Mouse (Mus musculus) hindbrain, embryonic 11.5 days (tissue): ENCODE data around the gene Tox3. TPM values are rescaled to one million over a fixed set of nuclear protein-coding genes. Genes with fewer than 3 reads are reported as not detected.

Source experiments
- ATAC-seq: fragments of 200-750 bp; cut with Nextera tagmentation; 2 replicates; pipeline ENCODE4 v1.8.0; 2017; ENCODE audit warnings: mild to moderate bottlenecking, moderate TSS enrichment, moderate library complexity; ENCODE audit not compliant: low FRiP score
- DNase-seq: peaks from one replicate; pipeline ENCODE4 v3.0.0-alpha.2; 2015; ENCODE audit warnings: low spot score
- H3K27ac ChIP-seq: fragments of 300-500 bp; sonication (generic); 2 replicates; pipeline ENCODE4 v1.5.1; 2014; ENCODE audit warnings: mild to moderate bottlenecking, low read depth, low read length
- H3K27me3 ChIP-seq: fragments of 300-500 bp; sonication (generic); 2 replicates; pipeline ENCODE4 v1.6.1; 2014; ENCODE audit warnings: mild to moderate bottlenecking, low read length, moderate library complexity, mixed read lengths; ENCODE audit not compliant: control insufficient read depth, insufficient read depth
- H3K36me3 ChIP-seq: fragments of 300-500 bp; sonication (generic); 2 replicates; pipeline ENCODE4 v1.6.1; 2014; ENCODE audit warnings: mild to moderate bottlenecking, low read length, moderate library complexity, mixed read lengths; ENCODE audit not compliant: control insufficient read depth, insufficient read depth
- H3K4me1 ChIP-seq: fragments of 300-500 bp; sonication (generic); replicated peaks from 2 replicates; pipeline ENCODE4 v1.6.1; 2014; ENCODE audit warnings: low read length, mixed read lengths; ENCODE audit not compliant: control insufficient read depth, insufficient read depth
- H3K4me2 ChIP-seq: fragments of 300-500 bp; sonication (generic); replicated peaks from 2 replicates; pipeline ENCODE4 v1.6.1; 2014; ENCODE audit warnings: mild to moderate bottlenecking, low read depth, low read length
- H3K4me3 ChIP-seq: fragments of 300-500 bp; sonication (generic); 2 replicates; pipeline ENCODE4 v1.5.1; 2014; ENCODE audit warnings: low read depth, low read length
- H3K9ac ChIP-seq: fragments of 300-500 bp; sonication (generic); 2 replicates; pipeline ENCODE4 v1.6.1; 2014; ENCODE audit warnings: low read depth, low read length
- H3K9me3 ChIP-seq: fragments of 300-500 bp; sonication (generic); 2 replicates; pipeline ENCODE4 v1.6.1; 2016; ENCODE audit warnings: low read length; ENCODE audit not compliant: control insufficient read depth
- WGBS: fragments of 180-500 bp; shearing (Covaris S2); extraction: QIAGEN DNeasy Blood & Tissue Kit; methylation state at CpG from one replicate; pipeline ENCODE4 v1.1.7; 2014; 5-methylcytosine and 5-hydroxymethylcytosine counted together
- polyA plus RNA-seq: library from polyadenylated mRNA; unstranded; fragments of >200 nt; fragmentation: Nextera tagmentation; extraction: Ambion mirVana; gene quantifications from 2 replicates; pipeline ENCODE4 v1.2.1, GENCODE M21; 2014

The Tox3 gene
- polyA plus RNA-seq, 1 experiment from 2014 or later, result 29.9 TPM

- H3K4me2 ChIP-seq, result peak overlapping the region; percentile 77
- ATAC-seq, result 0 out of 2 replicates have a peak, but pooled peaks have one; percentile 10
- H3K9ac ChIP-seq, result peak overlapping the region; percentile 99
- no peaks in the 10 kb centered on the region for H3K36me3 ChIP-seq
- H3K4me1 ChIP-seq, result peaks cover 7% of the 10 kb centered on the region; the same call in 1 of the 2 replicates
- WGBS, result 1% methylated on average over 21 of the region's 21 CpGs
- no peaks in the 10 kb centered on the region for H3K27me3 ChIP-seq
- H3K4me3 ChIP-seq, result peak overlapping the region; percentile 96
- DNase-seq, result peak; percentile 37
- H3K27ac ChIP-seq, result peak overlapping the region; percentile 99
- no peaks in the 10 kb centered on the region for H3K9me3 ChIP-seq
Observed at GRCm38 (mm10) chr8:90346880-90347535, 1.1 kb downstream of the Tox3 start.

GRCm38 (mm10) chr8:90346138-90346879 lies 1.8 kb downstream of the Tox3 start:
- no peak for ATAC-seq
- Histone ChIP-seq H3K36me3 (no peaks in the 10 kb centered on the region), H3K9ac (peak overlapping the region; percentile 99), H3K27me3 (no peaks in the 10 kb centered on the region), H3K4me2 (peak overlapping the region; percentile 77), H3K4me3 (peak overlapping the region; percentile 96), H3K4me1 (peaks cover 7% of the 10 kb centered on the region; the same call in 1 of the 2 replicates), H3K27ac (peak overlapping the region; percentile 99), H3K9me3 (no peaks in the 10 kb centered on the region)
- 22% methylated on average over 13 of the region's 13 CpGs for WGBS
- peak; percentile 39 for DNase-seq

- 75% methylated on average over 7 of the region's 7 CpGs for WGBS
- Histone ChIP-seq H3K4me2 (no peak overlapping the region), H3K4me1 (no peaks in the 10 kb centered on the region), H3K27me3 (no peaks in the 10 kb centered on the region), H3K36me3 (peaks cover 6% of the 10 kb centered on the region; the same call in 1 of the 2 replicates), H3K27ac (no peak overlapping the region), H3K9me3 (no peaks in the 10 kb centered on the region), H3K9ac (no peak overlapping the region), H3K4me3 (no peak overlapping the region)
- no peak for ATAC-seq
- no peak for DNase-seq
Observed at GRCm38 (mm10) chr8:90330377-90331285, 17.5 kb downstream of the Tox3 start.

GRCm38 (mm10) chr8:90323824-90324223 lies 24.3 kb downstream of the Tox3 start:
- DNase-seq, result no peak
- 44% methylated on average over 4 of the region's 4 CpGs for WGBS
- no peak overlapping the region for H3K4me3 ChIP-seq
- H3K9ac ChIP-seq, result no peak overlapping the region
- H3K4me1 ChIP-seq, result no peaks in the 10 kb centered on the region
- H3K9me3 ChIP-seq, result no peaks in the 10 kb centered on the region
- no peaks in the 10 kb centered on the region for H3K27me3 ChIP-seq
- peaks cover 2% of the 10 kb centered on the region; the same call in 1 of the 2 replicates for H3K36me3 ChIP-seq
- no peak overlapping the region for H3K4me2 ChIP-seq
- no peak for ATAC-seq
- no peak overlapping the region for H3K27ac ChIP-seq

- H3K4me3 ChIP-seq, result no peak overlapping the region
- no peak overlapping the region for H3K27ac ChIP-seq
- no peaks in the 10 kb centered on the region for H3K27me3 ChIP-seq
- H3K9me3 ChIP-seq, result no peaks in the 10 kb centered on the region
- peaks cover 2% of the 10 kb centered on the region; the same call in 1 of the 2 replicates for H3K36me3 ChIP-seq
- 80% methylated on average over 8 of the region's 8 CpGs for WGBS
- no peak for ATAC-seq
- H3K4me2 ChIP-seq, result no peak overlapping the region
- DNase-seq, result no peak
- no peaks in the 10 kb centered on the region for H3K4me1 ChIP-seq
- no peak overlapping the region for H3K9ac ChIP-seq
Observed at GRCm38 (mm10) chr8:90322701-90323439, 25.3 kb downstream of the Tox3 start.

- H3K4me3 ChIP-seq, result no peak overlapping the region
- no peak overlapping the region for H3K4me2 ChIP-seq
- DNase-seq (no peak), ATAC-seq (no peak)
- H3K4me1 ChIP-seq, result no peaks in the 10 kb centered on the region
- H3K9ac ChIP-seq, result no peak overlapping the region
- no peaks in the 10 kb centered on the region for H3K27me3 ChIP-seq
- H3K36me3 ChIP-seq, result no peaks in the 10 kb centered on the region
- no peaks in the 10 kb centered on the region for H3K9me3 ChIP-seq
- no peak overlapping the region for H3K27ac ChIP-seq
- WGBS, result 95% methylated on average over 1 of the region's 1 CpGs
Observed at GRCm38 (mm10) chr8:90321255-90321654, 26.9 kb downstream of the Tox3 start.

- Histone ChIP-seq H3K27ac (no peak overlapping the region), H3K36me3 (no peaks in the 10 kb centered on the region), H3K9ac (no peak overlapping the region), H3K9me3 (no peaks in the 10 kb centered on the region), H3K4me3 (no peak overlapping the region), H3K4me2 (no peak overlapping the region), H3K4me1 (no peaks in the 10 kb centered on the region), H3K27me3 (no peaks in the 10 kb centered on the region)
- WGBS, result 86% methylated on average over 7 of the region's 7 CpGs
- no peak for ATAC-seq
- DNase-seq, result no peak
Observed at GRCm38 (mm10) chr8:90314312-90314711, 33.8 kb downstream of the Tox3 start.

GRCm38 (mm10) chr8:90302951-90303350 lies 45.2 kb downstream of the Tox3 start:
- WGBS, result 64% methylated on average over 12 of the region's 12 CpGs
- no peak overlapping the region for H3K4me2 ChIP-seq
- no peaks in the 10 kb centered on the region for H3K27me3 ChIP-seq
- H3K9ac ChIP-seq, result no peak overlapping the region
- no peaks in the 10 kb centered on the region; the same call in 1 of the 2 replicates for H3K36me3 ChIP-seq
- H3K27ac ChIP-seq, result no peak overlapping the region
- H3K9me3 ChIP-seq, result no peaks in the 10 kb centered on the region
- peaks cover 4% of the 10 kb centered on the region for H3K4me1 ChIP-seq
- H3K4me3 ChIP-seq, result no peak overlapping the region
- ATAC-seq (0 out of 2 replicates have a peak, but pooled peaks have one; percentile 51), DNase-seq (peak; percentile 34)
